Mouse (Mus musculus) lung, postnatal 0 days (tissue): Measurements from ENCODE around the gene Sez6.

ENCODE experiments used
- CTCF ChIP-seq: IDR thresholded peaks from 2 replicates; pipeline ENCODE4 v1.5.1; 2016; ENCODE audit warnings: antibody characterized with exemption, mild to moderate bottlenecking
- EP300 ChIP-seq: IDR thresholded peaks from 2 replicates; pipeline ENCODE4 v1.6.1; 2016; ENCODE audit warnings: antibody characterized with exemption, mild to moderate bottlenecking, control low read depth

DNA sequence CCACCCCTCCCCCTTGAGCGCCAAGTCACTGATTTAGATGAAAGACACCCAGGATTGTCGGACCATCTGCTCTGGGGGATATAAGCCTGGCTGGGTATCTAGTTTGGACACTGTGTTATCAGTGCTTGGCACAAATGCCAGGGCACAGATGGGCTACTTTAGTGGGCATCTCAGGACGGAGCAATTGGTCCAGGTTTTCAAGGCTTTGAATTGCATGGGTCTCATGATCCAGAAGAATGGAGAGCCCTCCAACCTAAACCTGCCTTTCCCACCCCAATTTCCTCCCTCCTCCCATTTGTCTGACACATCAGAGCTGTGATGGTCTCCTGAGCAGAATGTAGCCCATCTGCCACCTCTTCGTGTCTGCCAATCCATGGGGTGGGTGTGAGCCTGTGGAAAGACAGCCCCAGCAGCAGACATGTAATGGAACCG lies 20.2 kb downstream of the Sez6 start:
- TF ChIP-seq CTCF (no peak), EP300 (no peak)
